Mouse (Mus musculus) olfactory bulb, adult 2 months (tissue): ENCODE data around the gene Col1a1.

Experiments used
- CTCF ChIP-seq: fragments of 200-500 bp; IDR thresholded peaks from 2 replicates; pipeline ENCODE4 v1.5.1; 2012; ENCODE audit warnings: low read depth, mild to moderate bottlenecking, low read length, moderate library complexity; ENCODE audit not compliant: insufficient read depth
- POLR2A ChIP-seq: fragments of 200-500 bp; IDR thresholded peaks from 2 replicates; pipeline ENCODE4 v1.6.1; 2012; ENCODE audit warnings: mild to moderate bottlenecking, low read depth, low read length, moderate library complexity; ENCODE audit not compliant: insufficient read depth

- TF ChIP-seq POLR2A: 0 out of 2 replicates have a peak, but pooled peaks have one; percentile 16
- TF ChIP-seq CTCF: no peak
Measured at GRCm38 (mm10) chr11:94992754-94993606, 57.0 kb downstream of the Col1a1 start.
